Mouse (Mus musculus) layer of hippocampus, adult 9-10 months (tissue): ENCODE data around the gene Ntn4.

Source experiments
- DNase-seq: peaks from one replicate; pipeline ENCODE4 v3.0.0; 2022; ENCODE audit warnings: low spot score

Gene Ntn4

DNA sequence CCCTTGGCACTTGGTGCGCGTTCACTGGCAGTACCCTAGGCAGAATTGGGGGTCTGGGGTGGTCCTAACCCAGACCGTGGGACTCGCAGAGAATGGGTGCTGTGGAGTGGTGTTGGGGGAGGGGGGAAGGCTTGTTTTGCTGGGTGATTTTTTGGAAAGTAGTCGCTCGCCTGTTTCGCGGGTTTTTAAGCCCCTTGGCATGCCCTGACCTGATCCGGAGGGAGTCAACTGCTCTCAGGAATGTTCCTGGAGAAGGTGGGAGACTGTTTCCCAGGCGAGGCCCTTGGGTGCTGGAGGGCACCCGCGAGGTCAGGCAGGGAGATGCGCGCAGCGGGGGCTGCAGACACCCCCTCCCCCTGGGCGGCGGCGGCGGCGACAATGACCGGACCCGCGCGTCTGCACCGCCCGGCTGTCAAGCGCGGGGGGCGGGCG, at the start of gene Ntn4:
Ntn4 (plus strand) TSS at position 161 of the 432 bp plus-strand sequence.
- no peak for DNase-seq

DNA sequence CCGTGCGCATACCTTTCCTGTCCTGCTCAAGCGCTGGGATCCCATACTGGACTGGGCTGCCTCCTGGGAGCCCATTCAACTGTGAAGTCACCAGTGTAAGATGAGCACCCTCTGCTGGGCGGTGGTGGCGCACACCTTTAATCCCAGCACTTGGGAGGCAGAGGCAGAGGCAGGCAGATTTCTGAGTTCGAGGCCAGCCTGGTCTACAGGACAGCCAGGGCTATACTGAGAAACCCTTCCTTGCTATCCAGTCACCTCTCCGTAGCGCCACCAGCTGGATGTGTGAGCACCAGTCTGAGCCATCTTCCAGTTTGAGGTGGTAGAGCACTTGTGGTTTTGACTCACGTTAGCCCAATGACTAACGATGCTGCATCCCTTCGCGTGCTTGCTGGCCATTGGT, 48.0 kb upstream of the Ntn4 start:
- DNase-seq = no peak

- peak; percentile 85 for DNase-seq
Measured at GRCm38 (mm10) chr10:93594022-93594482, 46.4 kb upstream of the Ntn4 start.

GRCm38 (mm10) chr10:93595831-93596230, 44.6 kb upstream of the Ntn4 start:
- no peak for DNase-seq

DNA sequence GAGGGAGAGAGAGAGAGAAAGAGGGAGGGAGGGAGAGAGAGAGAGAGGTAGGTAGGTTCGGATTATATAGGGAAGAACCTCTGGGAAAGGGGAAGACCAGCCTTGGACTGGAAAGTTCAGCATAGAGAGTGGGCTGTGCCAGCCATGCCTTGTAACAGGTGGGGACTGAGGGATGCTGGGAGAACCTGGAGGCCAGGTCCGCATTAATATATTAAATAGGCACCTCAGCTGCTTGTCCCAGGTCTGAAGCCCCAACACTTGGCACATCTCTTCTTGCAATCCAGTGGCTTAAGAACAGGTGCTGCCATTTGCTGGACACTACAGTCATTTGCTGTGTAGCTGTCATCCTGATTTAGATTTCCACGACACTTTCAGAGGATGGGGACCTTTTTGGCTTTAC, 43.8 kb upstream of the Ntn4 start:
- no peak for DNase-seq

DNA sequence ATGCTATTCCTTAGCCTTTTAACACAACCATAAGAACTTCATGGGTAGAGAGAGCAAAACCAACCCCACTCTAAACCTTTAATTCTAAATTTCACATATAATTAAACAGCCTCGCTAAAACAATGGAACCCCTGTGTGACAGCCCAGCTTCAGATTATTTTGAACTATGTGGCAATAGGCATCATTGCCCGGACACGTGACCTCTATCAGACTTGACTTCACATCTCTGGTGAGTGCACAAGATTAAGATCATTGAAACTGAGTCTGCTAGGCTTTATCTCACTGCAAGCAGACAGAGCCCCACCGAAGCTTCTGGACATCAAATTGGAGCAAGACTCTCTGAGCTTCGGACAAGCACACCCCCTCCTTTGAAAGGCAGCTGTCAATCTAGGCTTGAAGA, 38.2 kb upstream of the Ntn4 start:
- no peak for DNase-seq

GRCm38 (mm10) chr10:93603256-93603655, 37.2 kb upstream of the Ntn4 start:
- DNase-seq = no peak

DNA sequence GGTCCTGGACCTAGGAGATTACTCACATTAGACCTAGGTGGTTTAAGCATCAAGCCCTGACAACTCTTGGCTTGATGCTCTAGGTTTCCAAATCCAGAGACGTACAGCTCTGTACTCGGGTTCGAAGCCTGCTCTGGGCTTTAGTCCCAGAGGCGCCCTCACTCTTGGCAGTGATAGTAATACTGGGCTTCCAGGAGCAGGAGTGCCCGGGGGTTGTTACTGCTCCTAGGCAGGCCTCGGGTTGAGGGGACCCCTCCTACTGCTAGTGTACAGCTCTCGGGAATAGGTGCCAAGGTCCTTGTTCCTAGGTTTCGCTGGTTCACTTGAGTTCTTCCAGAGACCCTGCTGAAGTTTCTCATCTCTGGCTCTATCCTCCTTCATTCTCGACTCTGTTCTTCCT, 34.2 kb upstream of the Ntn4 start:
- DNase-seq = no peak

GRCm38 (mm10) chr10:93608051-93608450, 32.4 kb upstream of the Ntn4 start:
- DNase-seq = no peak

GRCm38 (mm10) chr10:93609236-93609635, 31.2 kb upstream of the Ntn4 start:
- no peak for DNase-seq

DNA sequence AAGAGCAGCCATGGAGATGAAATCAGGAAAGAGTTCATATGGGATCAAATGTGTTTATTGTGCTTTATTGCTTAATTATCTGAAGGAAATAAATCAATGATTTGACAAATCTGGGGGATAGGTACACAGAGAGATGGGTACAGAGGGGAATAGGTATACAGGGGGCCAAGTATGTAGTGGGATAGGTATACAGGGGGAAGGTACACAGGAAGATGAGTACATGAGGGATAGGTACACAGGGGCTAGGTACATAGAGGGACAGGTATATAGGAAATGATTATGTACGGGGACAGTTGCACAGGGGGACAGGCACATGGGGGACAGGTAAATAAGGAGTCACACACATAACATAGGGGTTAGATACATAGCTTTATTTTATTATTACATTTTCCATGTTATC, 29.6 kb upstream of the Ntn4 start:
- DNase-seq = no peak

- no peak for DNase-seq
Measured at GRCm38 (mm10) chr10:93611419-93612007, 29.0 kb upstream of the Ntn4 start.

- DNase-seq = no peak
Measured at GRCm38 (mm10) chr10:93614850-93615249, 25.6 kb upstream of the Ntn4 start.

- DNase-seq = no peak
Measured at GRCm38 (mm10) chr10:93620438-93621179, 19.9 kb upstream of the Ntn4 start.

DNA sequence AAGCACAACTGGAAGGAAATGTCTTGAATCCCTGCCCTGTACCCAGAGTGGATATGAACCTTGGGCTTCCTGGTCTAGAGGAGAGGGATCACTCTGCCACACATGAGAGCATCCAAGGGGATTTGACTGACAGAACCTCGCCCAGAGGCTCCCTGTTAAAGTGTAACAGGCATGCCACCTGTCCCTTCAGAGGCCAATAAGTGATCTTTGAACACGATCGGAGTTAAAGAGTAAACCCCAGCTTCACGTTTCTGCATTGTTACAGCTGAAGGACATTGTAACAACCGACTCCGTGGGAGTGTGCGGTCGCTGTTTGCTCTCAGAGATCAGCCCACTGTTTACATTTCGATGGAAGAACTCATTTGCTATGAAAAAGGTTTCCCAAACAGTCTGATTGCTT, 16.8 kb upstream of the Ntn4 start:
- no peak for DNase-seq

- no peak for DNase-seq
Measured at GRCm38 (mm10) chr10:93624151-93624550, 16.3 kb upstream of the Ntn4 start.

GRCm38 (mm10) chr10:93630310-93630709, 10.2 kb upstream of the Ntn4 start:
- no peak for DNase-seq

- DNase-seq = no peak
Measured at GRCm38 (mm10) chr10:93632086-93632485, 8.4 kb upstream of the Ntn4 start.

GRCm38 (mm10) chr10:93633563-93633962, 6.9 kb upstream of the Ntn4 start:
- no peak for DNase-seq

DNA sequence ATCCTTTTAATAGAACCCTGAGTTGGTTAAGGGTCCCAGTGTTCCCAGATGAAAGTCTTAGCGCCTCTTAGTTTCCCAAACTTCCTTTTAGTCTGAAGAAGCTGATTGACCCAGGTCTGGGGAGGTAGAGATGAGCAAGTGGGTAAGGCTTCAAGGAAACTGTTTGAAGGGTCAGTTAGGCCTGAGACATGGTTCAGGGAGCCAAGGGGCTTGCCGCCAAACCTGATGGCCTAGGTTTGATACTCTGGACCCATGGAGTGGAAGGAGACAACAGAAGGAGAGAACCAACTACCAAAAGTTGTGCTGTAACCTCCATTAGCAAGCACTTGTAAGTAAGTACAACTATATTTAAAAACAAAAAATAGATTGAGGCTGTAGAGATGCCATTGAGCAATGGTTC, 6.5 kb upstream of the Ntn4 start:
- no peak for DNase-seq

DNA sequence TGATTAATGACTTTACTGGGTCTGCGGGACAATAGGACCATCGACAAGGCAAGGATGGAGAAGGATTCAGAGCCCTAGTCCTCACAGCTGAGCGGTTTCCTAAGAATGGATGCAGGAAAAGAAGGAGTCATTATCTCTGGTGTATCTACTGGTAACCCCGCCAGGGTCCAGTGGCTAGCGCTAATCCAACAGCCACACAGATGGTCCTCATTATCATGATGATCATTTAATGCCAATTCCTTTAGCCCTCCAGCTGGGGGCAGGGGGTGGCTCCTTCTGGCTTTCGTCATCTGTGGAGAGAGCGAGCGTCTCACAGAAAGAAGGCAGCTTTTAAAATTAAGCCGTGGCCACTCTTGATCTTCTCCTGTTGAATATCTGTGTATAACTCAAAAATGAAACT, 4.5 kb upstream of the Ntn4 start:
- DNase-seq = no peak

DNA sequence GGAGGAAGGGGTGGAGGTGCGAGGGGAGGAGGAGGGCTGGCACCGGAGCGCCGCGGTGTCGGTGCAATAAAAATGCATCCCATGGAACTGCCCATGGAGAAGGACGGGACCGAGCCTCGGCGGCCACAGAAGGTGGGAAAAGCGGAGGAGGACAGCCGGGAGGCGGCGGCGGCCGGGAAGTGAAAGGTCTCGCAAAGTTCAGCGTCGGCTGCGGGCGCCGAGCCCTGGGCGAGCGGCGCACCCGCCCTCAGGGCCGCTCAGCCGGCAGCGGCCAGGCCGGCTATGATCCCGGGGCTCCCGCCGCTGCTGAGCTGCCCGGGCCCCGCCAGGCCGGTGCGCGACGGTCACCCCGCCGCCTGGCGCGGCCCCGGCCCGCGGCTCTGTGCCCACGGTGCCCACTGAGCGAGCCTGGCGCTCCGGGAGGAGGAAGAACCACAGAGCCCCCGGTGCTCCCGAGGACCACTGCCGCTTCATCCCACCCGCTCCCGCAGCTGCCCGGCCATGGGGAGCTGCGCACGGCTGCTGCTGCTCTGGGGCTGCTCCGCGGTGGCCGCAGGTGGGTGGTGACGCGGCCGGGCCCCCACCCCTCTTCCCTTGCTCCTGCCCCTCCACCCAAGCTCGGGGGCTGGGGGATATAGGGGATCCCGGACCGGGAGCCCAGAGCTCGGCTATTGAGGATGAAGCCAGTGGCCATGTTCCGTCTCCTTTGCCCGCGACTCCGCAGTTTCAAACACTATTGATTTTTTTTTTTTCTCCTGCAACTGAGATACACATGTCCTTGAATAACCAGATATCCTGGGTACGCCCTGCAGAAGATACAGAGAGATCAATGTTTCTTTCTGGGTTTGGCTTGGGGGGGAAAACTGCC, 706 bp downstream of the Ntn4 start:
- no peak for DNase-seq
